Mouse (Mus musculus) testis, adult 2 months (tissue): ENCODE results near the gene Efcab14.

Experiments used
- CTCF ChIP-seq: fragments of 200-500 bp; IDR thresholded peaks from 2 replicates; pipeline ENCODE4 v1.5.1; 2012; ENCODE audit warnings: low read depth, mild to moderate bottlenecking, inconsistent platforms, low read length, moderate library complexity; ENCODE audit not compliant: control insufficient read depth, insufficient read depth, insufficient replicate concordance
- POLR2A ChIP-seq: fragments of 200-500 bp; IDR thresholded peaks from 2 replicates; pipeline ENCODE4 v1.6.1; 2012; ENCODE audit warnings: low read depth, mild to moderate bottlenecking, inconsistent platforms, low read length, moderate library complexity; ENCODE audit not compliant: control insufficient read depth

DNA sequence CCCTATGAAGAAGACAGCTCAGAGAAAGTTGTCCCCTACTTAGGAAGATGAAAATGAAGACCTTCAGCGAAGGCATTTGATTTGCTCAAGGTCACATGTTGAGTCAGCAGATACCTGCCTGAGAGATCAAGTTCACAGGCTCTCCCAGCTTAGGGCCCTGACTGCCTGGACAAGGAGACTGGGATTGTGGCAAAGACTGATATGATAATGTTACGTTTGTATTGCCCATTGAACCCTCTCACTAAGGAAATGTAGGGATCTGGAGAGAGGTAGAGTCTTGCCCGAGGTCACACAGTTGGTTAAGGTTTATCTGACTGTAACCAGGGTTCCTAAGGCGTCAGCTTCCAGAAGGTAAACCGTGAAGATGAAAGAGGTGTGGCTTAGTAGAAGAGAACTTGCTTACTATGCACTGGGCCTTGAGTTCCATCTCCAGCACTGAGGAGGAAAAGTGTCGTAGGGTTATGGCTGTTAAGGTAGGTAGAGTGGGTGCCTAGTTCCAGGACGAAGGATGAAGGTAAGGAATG lies 48.0 kb downstream of the Efcab14 start:
- TF ChIP-seq CTCF (no peak), POLR2A (no peak)
